Mouse (Mus musculus): ENCODE data around the gene Thbd. TPM values are rescaled to one million over a fixed set of nuclear protein-coding genes. Genes with fewer than 3 reads are reported as not detected.
A peak's percentile ranks its signal among the peaks of the same experiment; 100 is the strongest.

Gene Thbd
- 3.2 and 3.7 TPM in 2 replicates for polyA plus RNA-seq (2016; fragmentation: Nextera tagmentation; extraction: Ambion mirVana)

- ATAC-seq: peak; percentile 74
- Histone ChIP-seq H3K27ac (peak within 1 kb of the TSS; percentile 45; the same call in 1 of the 2 replicates), H3K27me3 (replicated peaks) (peaks cover 42% of the 10 kb centered on the region), H3K36me3 (no peaks in the 10 kb centered on the region), H3K4me2 (peak within 1 kb of the TSS; percentile 68), H3K4me1 (peaks cover 25% of the 10 kb centered on the region), H3K9me3 (replicated peaks) (no peaks in the 10 kb centered on the region), H3K9ac (peak within 1 kb of the TSS; percentile 41; the same call in 1 of the 2 replicates), H3K4me3 (peak within 1 kb of the TSS; percentile 43)
- 1% methylated on average over 33 of the region's 35 CpGs for WGBS (ENCODE audit: insufficient replicate concordance)
Observed at GRCm38 (mm10) chr2:148407870-148408760, at the start of gene Thbd. TSS of gene Thbd (minus strand) at chr2:148408188.

- H3K9ac ChIP-seq: no peak overlapping the region
Observed at GRCm38 (mm10) chr2:148455341-148455740, 47.4 kb upstream of the Thbd start.

GRCm38 (mm10) chr2:148454014-148454542, 46.1 kb upstream of the Thbd start:
- ATAC-seq: no peak
- no peaks in the 10 kb centered on the region for H3K9me3 ChIP-seq (replicated peaks)
- whole genome bisulfite sequencing (ENCODE audit: insufficient replicate concordance): 64% methylated on average over 4 of the region's 4 CpGs
- no peak overlapping the region for H3K9ac ChIP-seq
- H3K4me2 ChIP-seq: no peak overlapping the region
- H3K4me1 ChIP-seq: no peaks in the 10 kb centered on the region
- no peaks in the 10 kb centered on the region for H3K36me3 ChIP-seq
- H3K4me3 ChIP-seq: no peak overlapping the region
- no peak overlapping the region for H3K27ac ChIP-seq
- H3K27me3 ChIP-seq (replicated peaks): no peaks in the 10 kb centered on the region

More at GRCm38 (mm10) chr2:148455341-148455740, 47.4 kb upstream of the Thbd start:
- Histone ChIP-seq H3K4me2 (no peak overlapping the region), H3K9me3 (replicated peaks) (no peaks in the 10 kb centered on the region), H3K27ac (no peak overlapping the region), H3K4me1 (no peaks in the 10 kb centered on the region), H3K36me3 (no peaks in the 10 kb centered on the region), H3K4me3 (no peak overlapping the region), H3K27me3 (replicated peaks) (no peaks in the 10 kb centered on the region)
- no peak for ATAC-seq

- no peak overlapping the region for H3K4me3 ChIP-seq
- no peak overlapping the region for H3K27ac ChIP-seq
- H3K36me3 ChIP-seq: no peaks in the 10 kb centered on the region
- H3K4me1 ChIP-seq: no peaks in the 10 kb centered on the region
- no peak overlapping the region for H3K9ac ChIP-seq
- ATAC-seq: no peak
- no peaks in the 10 kb centered on the region for H3K27me3 ChIP-seq (replicated peaks)
- H3K4me2 ChIP-seq: no peak overlapping the region
- H3K9me3 ChIP-seq (replicated peaks): no peaks in the 10 kb centered on the region
- WGBS (ENCODE audit: insufficient replicate concordance): 76% methylated on average over 3 of the region's 3 CpGs
Observed at GRCm38 (mm10) chr2:148453061-148453460, 45.1 kb upstream of the Thbd start.

GRCm38 (mm10) chr2:148451498-148451897, 43.5 kb upstream of the Thbd start:
- Histone ChIP-seq H3K4me2 (no peak overlapping the region), H3K4me3 (no peak overlapping the region), H3K36me3 (no peaks in the 10 kb centered on the region), H3K27ac (no peak overlapping the region), H3K27me3 (replicated peaks) (no peaks in the 10 kb centered on the region), H3K9ac (no peak overlapping the region), H3K9me3 (replicated peaks) (no peaks in the 10 kb centered on the region), H3K4me1 (no peaks in the 10 kb centered on the region)
- 54% methylated on average over 5 of the region's 5 CpGs for WGBS (ENCODE audit: insufficient replicate concordance)
- ATAC-seq: no peak

GRCm38 (mm10) chr2:148450616-148451015, 42.6 kb upstream of the Thbd start:
- Histone ChIP-seq H3K4me2 (no peak overlapping the region), H3K9me3 (replicated peaks) (no peaks in the 10 kb centered on the region), H3K9ac (no peak overlapping the region), H3K4me1 (no peaks in the 10 kb centered on the region), H3K27ac (no peak overlapping the region), H3K36me3 (no peaks in the 10 kb centered on the region), H3K4me3 (no peak overlapping the region), H3K27me3 (replicated peaks) (no peaks in the 10 kb centered on the region)
- no peak for ATAC-seq
- 60% methylated on average over 5 of the region's 5 CpGs for WGBS (ENCODE audit: insufficient replicate concordance)

- Histone ChIP-seq H3K9ac (no peak overlapping the region), H3K27ac (no peak overlapping the region), H3K4me1 (no peaks in the 10 kb centered on the region), H3K36me3 (no peaks in the 10 kb centered on the region), H3K9me3 (replicated peaks) (no peaks in the 10 kb centered on the region), H3K4me2 (no peak overlapping the region), H3K27me3 (replicated peaks) (no peaks in the 10 kb centered on the region), H3K4me3 (no peak overlapping the region)
- 56% methylated on average over 1 of the region's 1 CpGs for WGBS (ENCODE audit: insufficient replicate concordance)
- ATAC-seq: no peak
Observed at GRCm38 (mm10) chr2:148449659-148450058, 41.7 kb upstream of the Thbd start.

GRCm38 (mm10) chr2:148446446-148446845, 38.5 kb upstream of the Thbd start:
- no peaks in the 10 kb centered on the region for H3K9me3 ChIP-seq (replicated peaks)
- H3K36me3 ChIP-seq: no peaks in the 10 kb centered on the region
- H3K4me2 ChIP-seq: no peak overlapping the region
- no peak overlapping the region for H3K9ac ChIP-seq
- no peak for ATAC-seq
- H3K27me3 ChIP-seq (replicated peaks): no peaks in the 10 kb centered on the region
- no peak overlapping the region for H3K27ac ChIP-seq
- H3K4me3 ChIP-seq: no peak overlapping the region
- peaks cover 7% of the 10 kb centered on the region; the same call in 1 of the 2 replicates for H3K4me1 ChIP-seq
- 75% methylated on average over 3 of the region's 3 CpGs for WGBS (ENCODE audit: insufficient replicate concordance)

- 78% methylated on average over 1 of the region's 1 CpGs for WGBS (ENCODE audit: insufficient replicate concordance)
Observed at GRCm38 (mm10) chr2:148445616-148446015, 37.6 kb upstream of the Thbd start.

GRCm38 (mm10) chr2:148444472-148444871, 36.5 kb upstream of the Thbd start:
- Histone ChIP-seq H3K4me1 (peaks cover 7% of the 10 kb centered on the region; the same call in 1 of the 2 replicates), H3K36me3 (no peaks in the 10 kb centered on the region), H3K4me2 (no peak overlapping the region), H3K9ac (no peak overlapping the region), H3K9me3 (replicated peaks) (no peaks in the 10 kb centered on the region), H3K4me3 (no peak overlapping the region), H3K27ac (no peak overlapping the region), H3K27me3 (replicated peaks) (no peaks in the 10 kb centered on the region)
- no peak for ATAC-seq
- 59% methylated on average over 1 of the region's 1 CpGs for WGBS (ENCODE audit: insufficient replicate concordance)

More at GRCm38 (mm10) chr2:148445616-148446015, 37.6 kb upstream of the Thbd start:
- Histone ChIP-seq H3K9ac (no peak overlapping the region), H3K27me3 (replicated peaks) (no peaks in the 10 kb centered on the region), H3K4me3 (no peak overlapping the region), H3K4me2 (no peak overlapping the region), H3K36me3 (no peaks in the 10 kb centered on the region), H3K27ac (no peak overlapping the region), H3K9me3 (replicated peaks) (no peaks in the 10 kb centered on the region), H3K4me1 (peaks cover 7% of the 10 kb centered on the region; the same call in 1 of the 2 replicates)
- no peak for ATAC-seq

GRCm38 (mm10) chr2:148443249-148443958, 35.4 kb upstream of the Thbd start, which contains the start of gene Cd93:
TSS of gene Cd93 (minus strand) at chr2:148443563.
- ATAC-seq: peak; percentile 67
- H3K27ac ChIP-seq: peak within 1 kb of the TSS; percentile 71
- peaks cover 7% of the 10 kb centered on the region; the same call in 1 of the 2 replicates for H3K4me1 ChIP-seq
- no peak within 1 kb of the TSS for H3K9ac ChIP-seq
- H3K27me3 ChIP-seq (replicated peaks): no peaks in the 10 kb centered on the region
- peak within 1 kb of the TSS; percentile 39 for H3K4me2 ChIP-seq
- H3K4me3 ChIP-seq: peak within 1 kb of the TSS; percentile 31
- WGBS (ENCODE audit: insufficient replicate concordance): 12% methylated on average over 13 of the region's 13 CpGs
- H3K36me3 ChIP-seq: no peaks in the 10 kb centered on the region
- H3K9me3 ChIP-seq (replicated peaks): no peaks in the 10 kb centered on the region

GRCm38 (mm10) chr2:148442710-148443109, 34.7 kb upstream of the Thbd start:
- Histone ChIP-seq H3K9me3 (replicated peaks) (no peaks in the 10 kb centered on the region), H3K4me3 (peak overlapping the region; percentile 31), H3K9ac (no peak overlapping the region), H3K4me1 (peaks cover 7% of the 10 kb centered on the region; the same call in 1 of the 2 replicates), H3K36me3 (no peaks in the 10 kb centered on the region), H3K4me2 (peak overlapping the region; percentile 39), H3K27ac (peak overlapping the region; percentile 71; the same call in 1 of the 2 replicates), H3K27me3 (replicated peaks) (no peaks in the 10 kb centered on the region)
- 57% methylated on average over 4 of the region's 4 CpGs for WGBS (ENCODE audit: insufficient replicate concordance)
- ATAC-seq: no peak

Measured in liver, embryonic 12.5 days (tissue).